Mouse (Mus musculus): ENCODE measurements at regions not wholly inside any gene's neighbourhood (a gene's known extent, or its start where the extent isn't known, plus 50 kb on each side); places are given as distances from the start of the nearest gene placed in this dataset.
A peak's percentile ranks its signal among the peaks of the same experiment; 100 is the strongest.

DNA sequence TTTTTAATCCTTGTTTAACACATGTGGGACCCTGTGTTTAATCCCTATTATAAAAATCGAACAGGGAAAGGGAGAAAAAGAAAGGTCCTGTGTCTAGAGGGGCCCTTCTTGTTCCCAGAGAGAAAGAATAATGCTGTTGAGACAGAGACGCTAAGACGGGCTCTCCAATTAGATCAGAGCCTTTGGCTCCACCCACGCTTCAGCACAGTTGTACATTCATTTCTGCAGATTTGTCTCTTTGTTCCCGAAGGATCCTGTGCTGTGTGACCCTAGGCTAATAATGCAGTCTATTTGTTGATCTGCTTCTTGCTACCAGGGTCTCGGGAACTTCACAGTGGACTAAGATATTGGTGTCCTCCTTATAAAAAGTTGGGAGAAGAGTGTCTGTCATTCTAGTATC, 92.0 kb downstream of the Cdc5l start:
- DNase-seq (ENCODE audit: low spot score) = no peak

DNA sequence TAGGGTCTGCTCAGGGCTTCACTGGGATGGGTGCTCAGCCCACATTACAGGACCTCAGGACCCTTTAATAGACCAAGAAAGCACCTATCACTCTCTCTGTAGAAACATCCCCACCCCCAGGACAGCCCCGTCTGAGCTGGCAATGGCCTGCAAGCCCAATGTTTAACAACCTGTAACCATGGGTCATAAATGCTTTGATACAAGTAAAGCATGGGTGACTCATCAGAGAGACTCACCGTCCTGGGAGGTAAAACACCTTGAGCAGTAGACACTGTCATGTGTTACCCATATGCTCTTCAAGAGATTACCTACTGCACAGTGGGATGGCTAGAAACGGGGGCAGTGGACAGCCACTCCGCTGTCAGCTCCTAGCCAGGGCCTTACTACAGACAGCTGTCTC, 92.7 kb downstream of the Cdc5l start:
- DNase-seq (ENCODE audit: low spot score) = no peak

DNA sequence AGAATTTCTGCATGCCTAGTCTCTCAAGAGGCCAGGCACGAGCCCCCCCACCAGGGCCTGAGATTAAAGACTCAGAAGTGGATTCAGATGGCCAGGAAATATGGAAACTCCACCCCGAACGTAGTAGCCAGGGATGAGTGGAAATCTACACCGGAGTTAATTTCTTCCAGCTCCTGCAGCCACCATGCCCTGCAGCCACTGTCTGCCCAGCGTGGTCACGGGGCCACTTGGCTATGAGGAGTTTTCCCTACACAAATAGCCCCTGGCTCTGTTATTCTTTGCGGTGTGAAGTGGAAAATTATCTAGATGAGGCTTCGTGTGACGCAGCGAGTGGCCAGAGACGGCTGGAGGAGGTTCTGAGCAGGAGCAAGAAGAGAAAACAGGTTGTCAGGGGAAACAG, 94.3 kb downstream of the Cdc5l start:
- DNase-seq (ENCODE audit: low spot score) = no peak

DNA sequence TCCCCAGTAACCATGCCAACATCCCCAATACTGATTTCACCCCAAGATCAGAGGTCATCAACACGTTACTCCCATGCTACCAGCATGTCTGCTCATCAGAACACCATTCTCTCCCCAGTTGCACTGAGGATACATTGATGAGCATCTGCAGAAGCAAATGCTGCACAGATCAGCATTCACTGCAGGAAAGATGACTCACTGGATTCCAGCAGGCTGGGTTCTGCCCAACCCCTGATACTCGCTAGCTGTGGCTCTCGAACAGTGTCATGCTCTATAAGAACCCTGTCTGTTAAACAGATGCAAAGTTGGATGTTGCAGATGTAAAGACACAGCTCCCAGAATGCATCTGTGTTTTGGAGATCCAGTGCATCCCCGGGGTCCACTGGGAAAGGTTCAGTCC, 95.5 kb downstream of the Cdc5l start:
- peak; percentile 38 for DNase-seq (ENCODE audit: low spot score)

DNA sequence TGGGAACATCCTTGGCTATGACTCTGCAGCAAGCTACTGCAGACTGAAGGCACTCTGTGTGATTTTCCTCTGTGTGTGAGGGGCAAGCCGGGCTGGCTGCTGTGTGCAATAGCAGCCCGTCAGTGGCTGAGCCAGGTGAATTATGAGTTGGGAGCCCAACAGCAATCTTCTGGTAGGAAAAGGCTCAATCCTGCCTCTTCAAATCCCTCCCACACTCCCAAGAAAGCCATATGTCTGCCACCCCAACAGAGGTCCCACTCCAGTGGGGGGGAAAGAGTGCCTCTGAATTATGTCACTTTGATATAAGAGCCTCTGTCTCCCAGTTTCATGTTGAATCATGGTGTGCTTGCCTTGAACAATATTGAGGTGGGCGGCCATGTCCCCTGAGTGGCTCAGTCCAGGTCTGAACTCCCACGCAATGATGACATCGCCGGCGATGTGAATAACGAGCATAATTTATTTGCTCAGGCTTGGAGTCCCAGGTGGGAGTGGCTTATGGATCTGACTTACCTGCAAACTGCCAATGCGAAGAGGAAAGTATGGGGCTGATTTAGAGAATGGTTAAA, 97.9 kb downstream of the Cdc5l start:
- DNase-seq (ENCODE audit: low spot score) = no peak

DNA sequence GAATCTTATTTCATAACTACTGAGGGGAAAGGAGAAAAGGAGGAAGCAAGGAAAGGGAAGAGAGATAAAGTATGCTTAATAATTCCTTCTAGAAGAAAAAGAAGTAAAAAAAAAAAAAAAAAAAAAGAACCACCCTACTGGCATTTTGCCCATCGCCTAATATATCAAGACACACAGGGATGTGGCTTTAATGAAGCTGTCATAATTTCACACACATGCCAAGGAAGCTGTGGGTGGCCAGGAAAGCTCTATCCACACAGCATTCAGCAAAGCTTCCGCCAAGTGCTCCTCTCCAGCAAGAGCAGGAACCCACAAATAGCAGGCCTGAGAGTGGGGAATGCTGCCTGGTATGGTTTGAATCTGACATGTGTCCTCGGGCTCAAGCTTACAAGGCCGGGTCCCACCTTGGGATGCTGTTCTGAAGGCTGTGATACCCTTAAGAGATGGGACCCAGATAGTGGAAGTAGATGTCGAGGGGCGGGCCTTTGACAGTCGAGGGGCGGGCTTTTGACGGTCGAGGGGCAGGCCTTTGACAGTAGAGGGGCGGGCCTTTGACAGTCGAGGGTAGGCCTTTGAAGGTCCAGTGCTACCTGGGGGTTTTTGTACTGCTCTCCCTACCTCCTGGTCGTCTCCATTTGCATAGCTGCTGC, 98.7 kb downstream of the Cdc5l start:
- no peak for DNase-seq (ENCODE audit: low spot score)

DNA sequence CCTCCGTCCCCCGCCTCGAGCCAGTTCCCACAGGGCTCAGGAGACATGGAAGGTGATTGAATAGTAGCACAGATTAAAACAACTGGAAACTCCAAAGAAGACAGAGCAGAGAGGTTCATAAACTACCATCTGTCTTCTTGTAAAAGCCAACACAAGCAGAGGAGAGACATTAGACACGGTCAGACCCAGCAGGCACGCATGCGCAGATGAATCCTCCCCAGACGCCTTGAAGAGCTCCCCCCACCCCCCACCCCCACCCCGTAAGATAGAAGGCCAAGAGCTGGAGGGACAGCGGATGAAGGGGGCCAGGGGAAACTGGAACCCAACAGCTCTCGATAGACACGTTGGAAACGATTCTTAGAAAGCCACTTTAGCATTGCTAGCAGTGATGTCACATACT, 101.2 kb downstream of the Cdc5l start:
- DNase-seq (ENCODE audit: low spot score) = no peak

DNA sequence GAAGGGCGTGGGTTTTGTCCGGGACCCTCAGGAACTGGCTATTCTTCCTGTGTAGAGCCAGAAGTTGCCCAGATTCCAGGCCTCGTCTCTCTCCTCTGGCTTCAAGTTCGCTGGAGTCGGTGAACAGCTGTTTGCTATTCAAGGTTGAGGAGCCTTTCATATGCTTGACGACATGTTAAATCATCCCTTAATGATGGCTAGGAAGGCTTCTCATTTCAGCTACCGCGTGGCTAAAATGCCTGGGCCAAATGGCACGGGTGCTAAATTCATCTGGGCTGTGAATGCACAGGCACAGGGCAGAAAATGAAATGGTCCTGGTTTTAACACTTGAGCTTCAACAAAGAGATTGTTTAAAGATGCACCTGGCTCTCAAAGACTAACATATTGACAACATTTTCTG, 104.3 kb downstream of the Cdc5l start:
- no peak for DNase-seq (ENCODE audit: low spot score)

DNA sequence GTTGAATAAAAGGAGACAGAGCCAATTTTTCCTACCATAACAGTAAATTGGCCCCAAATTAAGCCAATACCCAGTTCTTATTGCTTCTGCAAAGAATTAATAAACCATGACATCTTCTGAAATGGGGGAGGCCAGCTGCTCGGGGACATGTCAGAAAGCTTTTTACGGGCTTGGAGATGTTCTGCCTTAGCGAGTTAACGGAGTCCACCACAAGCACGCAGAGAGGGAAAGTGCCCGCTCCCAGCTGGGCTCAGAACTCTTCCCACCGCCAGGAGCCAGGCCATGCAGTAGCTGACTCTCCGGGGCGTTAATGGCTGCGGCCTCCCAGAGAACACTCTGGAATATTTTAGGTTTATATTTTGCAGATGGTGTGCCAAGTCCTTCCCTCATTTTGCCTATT, 106.8 kb downstream of the Cdc5l start:
- no peak for DNase-seq (ENCODE audit: low spot score)

DNA sequence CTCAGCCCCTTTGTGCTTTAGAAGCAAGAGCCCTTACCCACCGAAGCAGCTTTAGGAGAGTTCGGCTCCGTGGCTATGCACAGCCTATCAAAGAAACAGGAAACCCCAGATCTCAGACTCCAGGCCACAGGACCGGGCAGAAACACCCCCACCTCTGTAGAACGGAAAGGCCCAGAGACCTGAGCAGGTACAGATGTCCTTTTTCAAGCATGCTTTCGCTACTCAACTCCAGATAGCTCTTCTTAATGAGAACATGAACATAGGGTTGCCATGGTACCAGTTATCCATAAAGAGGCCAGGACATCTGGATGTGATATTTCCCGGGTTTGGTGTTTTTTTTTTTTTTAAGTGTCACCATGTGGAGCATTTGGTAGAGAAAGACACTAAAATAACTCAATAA, 107.4 kb downstream of the Cdc5l start:
- no peak for DNase-seq (ENCODE audit: low spot score)

DNA sequence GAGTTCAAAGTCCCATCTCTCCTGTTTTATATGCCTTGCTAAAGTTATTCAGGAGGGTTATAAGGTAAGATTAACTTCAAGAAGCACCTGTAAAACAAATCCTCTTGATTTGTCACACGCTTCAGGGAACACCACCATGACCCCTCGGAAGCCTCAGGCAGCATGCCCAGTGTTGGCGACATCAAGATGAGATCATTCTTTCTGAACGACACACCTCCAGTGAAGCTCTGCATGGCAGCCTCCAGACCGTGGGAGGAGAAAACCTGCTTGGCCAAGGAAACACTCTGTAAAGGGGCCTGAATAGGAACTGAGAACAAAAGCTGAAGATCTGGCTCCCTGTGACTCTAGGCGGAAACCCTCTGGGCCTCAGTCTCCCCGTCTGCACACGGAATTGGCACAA, 110.7 kb downstream of the Cdc5l start:
- DNase-seq (ENCODE audit: low spot score) = no peak

DNA sequence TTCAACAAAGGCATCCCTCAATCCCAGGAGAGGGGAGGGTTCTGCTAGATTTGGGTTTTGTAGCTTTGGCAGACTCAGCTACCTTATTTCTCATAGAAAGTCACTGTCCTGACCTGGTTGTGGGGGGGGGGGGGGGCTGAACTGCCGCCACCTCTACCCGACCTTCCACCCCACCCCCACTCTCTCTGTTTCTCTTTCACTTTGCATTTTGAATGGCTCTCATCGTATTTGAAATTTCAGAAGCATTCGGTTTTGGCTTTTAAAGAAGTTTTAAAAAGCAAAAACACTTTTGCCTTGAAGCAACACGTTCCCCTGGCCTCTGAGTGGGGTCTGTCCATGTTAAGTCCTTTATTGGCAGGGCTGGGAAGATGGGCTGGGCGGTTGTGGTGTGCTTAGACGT, 113.5 kb downstream of the Cdc5l start:
- DNase-seq (ENCODE audit: low spot score) = no peak

DNA sequence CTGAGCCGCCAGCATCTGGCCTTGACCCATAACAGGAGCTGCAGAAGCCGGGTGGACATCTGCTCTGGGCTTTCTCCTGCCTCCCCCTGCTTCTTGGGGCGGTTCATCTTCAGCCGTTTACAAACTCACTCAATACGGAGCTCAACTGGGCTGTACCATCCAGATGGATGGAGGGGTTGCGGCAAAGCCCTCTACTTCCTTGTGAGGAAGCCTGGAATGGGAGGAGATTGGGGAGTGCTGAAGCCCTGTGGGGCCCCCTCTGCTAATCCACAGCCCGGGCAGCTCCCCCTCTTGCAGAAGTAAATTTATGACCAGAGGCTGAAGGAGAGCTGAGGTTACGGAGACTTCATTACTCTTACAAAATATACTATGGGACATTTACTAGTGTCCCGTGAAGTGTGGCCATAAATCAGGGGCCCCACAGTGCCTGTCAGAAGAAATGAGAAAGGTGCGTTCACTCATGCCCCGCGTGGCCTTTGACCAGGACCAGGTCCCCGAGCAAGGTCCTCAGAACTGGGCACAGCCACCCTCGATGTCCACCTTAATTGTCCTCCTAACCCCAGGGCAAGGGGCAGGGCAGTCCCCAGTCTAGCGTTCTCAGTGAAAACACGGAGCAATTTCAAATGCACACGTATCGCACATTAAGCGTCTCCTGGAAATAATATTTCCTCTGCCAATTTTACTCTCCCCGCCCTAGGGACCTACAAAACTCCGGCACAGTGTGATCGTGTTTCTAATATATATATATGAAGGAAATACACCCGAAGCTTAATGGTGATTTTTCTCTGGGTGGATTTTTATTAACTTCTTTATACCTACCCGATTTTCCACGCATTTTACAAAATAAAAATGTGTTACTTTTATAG, 115.1 kb downstream of the Cdc5l start:
- no peak for DNase-seq (ENCODE audit: low spot score)

DNA sequence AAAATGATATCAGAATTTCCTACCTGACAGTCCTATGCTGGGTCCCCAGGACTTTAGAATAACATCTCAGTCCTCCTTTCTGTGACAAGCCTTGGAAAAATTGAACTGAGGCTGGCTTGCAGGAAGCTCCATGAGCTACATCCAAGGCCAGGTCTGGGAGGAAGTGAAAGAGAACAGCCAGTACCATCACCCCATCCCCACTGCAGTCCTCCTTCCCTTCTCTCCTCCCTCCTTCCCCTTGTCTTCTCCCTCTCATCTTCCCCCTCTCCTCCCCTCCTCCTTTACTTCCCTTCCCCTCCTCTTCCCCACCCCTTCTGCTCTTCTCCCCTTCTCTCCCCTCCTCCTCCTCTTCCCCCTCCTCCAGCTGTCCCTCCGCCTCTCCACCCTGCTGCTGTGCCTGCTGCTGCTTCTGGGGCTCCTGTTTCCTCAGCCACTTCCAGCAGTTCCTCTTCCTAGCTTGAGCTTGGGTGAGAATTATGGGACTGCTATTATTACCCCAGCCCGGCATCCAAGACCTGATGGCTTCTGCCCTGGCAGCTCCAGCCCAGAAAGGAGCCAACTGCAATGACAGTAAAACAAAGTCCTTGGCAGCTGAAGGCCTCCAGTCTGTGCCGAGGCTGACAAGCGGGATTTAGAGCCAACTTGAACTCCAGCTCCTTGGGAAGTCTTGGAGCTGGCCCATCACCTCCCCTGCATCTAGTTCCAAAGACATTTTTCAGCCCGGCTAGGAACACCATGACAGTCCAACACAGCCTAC, 120.8 kb downstream of the Cdc5l start:
- peak; percentile 15 for DNase-seq (ENCODE audit: low spot score)

DNA sequence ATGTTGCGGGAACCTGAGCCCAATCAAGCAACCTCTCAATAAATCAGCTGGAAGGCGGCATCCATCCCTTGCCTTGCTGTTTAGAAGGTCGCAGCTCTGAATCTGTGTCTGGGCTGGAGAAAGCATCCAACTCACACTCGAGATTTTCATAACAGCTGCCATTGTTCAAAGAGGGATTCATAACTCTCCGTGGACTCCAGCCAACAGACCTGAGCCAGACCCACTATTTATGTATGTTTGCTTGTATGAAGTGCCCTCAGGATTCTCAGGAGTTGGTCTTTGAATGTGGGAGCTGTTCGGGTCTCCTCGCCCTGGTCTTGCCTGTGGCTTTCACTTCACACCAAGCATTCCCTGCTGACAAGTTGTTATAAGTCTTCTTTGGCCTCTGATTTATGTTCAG, 127.0 kb downstream of the Cdc5l start:
- no peak for DNase-seq (ENCODE audit: low spot score)

DNA sequence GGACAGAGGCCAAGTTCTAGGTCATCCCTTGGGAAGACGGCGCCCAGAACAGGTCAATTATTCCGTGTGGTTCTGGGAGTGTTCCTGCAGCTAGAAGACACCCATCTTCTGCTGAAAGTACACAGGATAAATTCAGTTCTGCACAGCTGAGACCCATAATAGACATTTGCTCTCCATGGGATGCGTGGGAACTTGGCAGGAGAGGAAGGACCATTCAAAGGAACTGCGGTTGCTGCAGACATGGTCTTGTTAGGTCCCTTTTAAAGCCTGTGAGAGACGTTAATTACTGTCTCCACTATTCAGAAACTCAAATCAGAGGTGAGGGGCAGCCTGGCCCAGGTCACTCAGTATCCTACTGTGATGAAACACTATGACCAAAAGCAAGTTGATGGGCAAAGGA, 130.4 kb downstream of the Cdc5l start:
- DNase-seq (ENCODE audit: low spot score) = peak; percentile 16

DNA sequence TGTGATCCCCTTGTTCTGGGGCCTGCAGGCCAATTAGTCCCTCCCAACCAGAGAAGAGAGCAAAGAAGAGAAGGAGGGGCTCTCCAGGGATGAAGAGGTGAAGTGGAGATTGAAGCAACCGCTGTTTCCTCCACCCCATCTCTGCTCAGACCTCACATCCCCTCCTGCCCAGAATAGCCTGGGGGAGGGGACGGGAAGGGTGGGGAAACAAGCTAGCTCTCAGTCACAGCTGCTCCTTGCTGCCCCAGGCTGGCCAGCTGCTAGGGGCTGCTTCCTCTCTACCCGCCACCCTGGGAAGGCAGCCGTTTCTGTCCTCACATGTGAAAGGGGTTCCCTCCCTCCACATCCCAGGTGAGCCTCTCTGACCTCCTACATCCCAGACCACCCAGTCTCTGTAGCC, 135.2 kb downstream of the Cdc5l start:
- DNase-seq (ENCODE audit: low spot score) = no peak

DNA sequence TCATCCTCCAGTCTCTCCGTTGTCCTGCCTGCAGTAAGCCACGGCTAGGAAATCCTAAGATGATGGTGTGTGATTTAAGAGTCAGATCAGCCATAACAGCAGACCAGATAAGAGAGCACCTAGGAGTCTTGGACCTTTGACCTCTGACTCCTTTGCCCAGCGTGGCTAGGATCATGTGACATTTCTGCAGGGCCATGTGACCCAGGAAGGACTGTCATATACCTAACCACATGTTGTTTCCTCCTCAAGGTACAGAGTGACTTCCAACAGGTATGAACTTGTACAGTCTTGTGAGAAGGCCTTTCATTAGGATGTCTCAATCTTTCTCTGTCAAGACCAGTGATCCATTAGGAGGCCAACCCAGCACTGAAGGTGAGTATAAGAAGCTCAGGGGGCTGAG, 135.7 kb downstream of the Cdc5l start:
- no peak for DNase-seq (ENCODE audit: low spot score)

DNA sequence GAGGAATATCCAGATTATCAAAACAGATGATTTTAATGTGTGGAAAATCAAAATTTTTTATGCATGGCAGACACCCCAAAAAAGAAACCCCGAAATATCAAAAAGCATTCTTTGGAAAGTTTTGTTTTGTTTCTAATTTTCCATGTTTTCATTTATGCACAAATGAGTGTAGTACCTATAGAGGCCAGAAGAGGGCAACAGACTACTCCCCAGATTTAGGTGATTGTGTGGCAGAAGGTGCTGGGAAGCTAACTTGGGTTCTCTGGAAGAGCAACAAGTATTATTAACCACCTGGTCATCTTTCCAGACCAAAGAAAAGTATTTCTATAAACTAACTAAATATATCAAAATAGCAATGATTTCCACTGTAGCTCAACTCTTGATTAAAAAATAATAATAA, 137.2 kb downstream of the Cdc5l start:
- no peak for DNase-seq (ENCODE audit: low spot score)

DNA sequence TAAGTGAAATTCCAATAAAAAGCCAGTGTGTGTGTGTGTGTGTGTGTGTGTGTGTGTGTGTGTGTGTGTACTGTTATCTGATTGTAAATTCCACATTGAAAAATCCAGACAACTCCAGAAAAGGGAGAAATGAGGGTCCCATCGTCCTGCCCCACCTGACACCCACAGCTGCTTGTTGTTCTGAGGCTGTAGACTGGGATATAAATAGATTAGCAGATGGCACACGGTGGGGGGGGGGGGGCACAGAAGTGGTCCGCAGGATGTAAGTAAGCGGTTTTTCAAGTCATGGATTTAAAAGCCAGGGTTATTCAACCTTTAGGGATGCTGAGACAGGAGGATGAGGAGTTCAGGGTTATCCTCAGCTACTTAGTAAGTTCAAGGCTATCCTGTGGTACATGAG, 138.7 kb downstream of the Cdc5l start:
- DNase-seq (ENCODE audit: low spot score) = no peak

DNA sequence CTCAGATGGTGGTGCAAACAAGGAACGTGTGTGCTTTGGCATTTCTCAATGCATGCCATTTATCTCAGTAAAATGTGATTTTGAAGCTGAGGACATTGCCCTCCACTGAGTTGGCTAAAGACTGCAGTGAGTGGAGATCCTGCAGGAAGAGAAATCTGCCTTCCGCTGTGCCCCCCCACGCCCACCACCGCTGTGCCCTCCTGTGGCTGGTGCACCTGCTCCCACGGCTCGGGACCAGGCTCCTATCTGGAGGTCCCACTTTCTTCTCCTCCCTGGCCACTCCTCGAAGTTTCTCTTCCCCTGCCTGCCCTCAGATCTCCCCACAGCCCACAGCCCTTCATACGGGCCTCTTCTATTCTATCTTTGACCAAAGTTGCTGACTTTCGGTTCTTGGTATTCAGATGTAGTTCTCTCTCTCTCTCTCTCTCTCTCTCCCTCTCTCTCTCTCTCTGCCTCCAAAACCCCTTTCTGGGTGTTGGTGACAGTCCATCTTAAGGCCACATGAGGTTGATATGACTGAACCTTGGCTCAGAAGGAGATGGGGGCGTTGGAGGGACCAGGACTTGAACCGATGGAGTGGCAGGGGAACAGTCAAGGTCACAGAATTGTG, 139.2 kb downstream of the Cdc5l start:
- DNase-seq (ENCODE audit: low spot score) = no peak

DNA sequence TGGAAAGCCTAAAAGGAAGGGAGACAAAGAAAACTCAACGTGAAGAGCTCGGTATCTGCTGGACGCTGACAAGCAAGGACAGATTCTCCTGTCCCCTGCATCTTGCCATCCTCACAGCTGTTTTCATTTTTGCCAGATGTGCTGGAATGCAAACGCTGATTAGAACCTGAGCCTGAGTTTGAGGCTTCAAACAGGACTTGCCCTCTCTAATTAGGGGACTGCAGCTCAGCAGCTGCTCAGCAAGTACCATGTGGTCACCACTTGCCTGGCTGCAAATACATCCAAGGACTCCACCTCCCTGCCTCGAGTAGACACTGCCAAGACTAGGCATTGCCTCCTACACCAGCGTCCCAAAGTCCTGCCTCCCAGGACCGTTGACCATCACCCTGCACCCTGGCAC, 140.7 kb downstream of the Cdc5l start:
- DNase-seq (ENCODE audit: low spot score) = no peak

Data from layer of hippocampus, adult 11-12 months (tissue).